Mouse (Mus musculus) adrenal gland, adult 18-20 months (tissue): ENCODE data around the gene Smndc1. TPM values are rescaled to one million over a fixed set of nuclear protein-coding genes. Genes with fewer than 3 reads are reported as not detected.

ENCODE experiments used
- DNase-seq, 2 experiments: peaks; one replicate each; pipeline ENCODE4 v3.0.0; 2021 to 2022; ENCODE audit warnings: low spot score in 2 of 2
- long read RNA-seq, 2 experiments: library from polyadenylated mRNA; stranded (forward); transcript quantifications; one replicate each; pipeline ENCODE4 v2.0.0; 2021
- total RNA-seq, 2 experiments: library from RNA; stranded (reverse); gene quantifications; 1 replicate in 1 of 2; 2 replicates in 1 of 2; pipeline ENCODE4 v1.2.3; 2021

Smndc1 gene
- 10 to 100 TPM; 41.5 to 44.2 TPM for total RNA-seq
- long read RNA-seq, experiment 1, transcript Smndc1-201 (6 exons, 1,948 nt) = major isoform, 8 of 10 reads
- long read RNA-seq, experiment 1, partial matches to known transcripts = 2 of 10 reads
- long read RNA-seq, experiment 1, other reads (novel, unspliced or antisense) = 0 of 10 reads
- long read RNA-seq, experiment 2, transcript Smndc1-201 (6 exons, 1,948 nt) = major isoform, 13 of 21 reads
- long read RNA-seq, experiment 2, partial matches to known transcripts = 5 of 21 reads
- long read RNA-seq, experiment 2, other reads (novel, unspliced or antisense) = 2 of 21 reads

- DNase-seq = peak; percentile 97
Observed at GRCm38 (mm10) chr19:53390495-53391007, at the start of gene Smndc1. Gene Smndc1, minus strand, starts transcription at chr19:53390578.

- DNase-seq = no peak
Observed at GRCm38 (mm10) chr19:53439340-53439739, 49.0 kb upstream of the Smndc1 start.

- no peak for DNase-seq
Observed at GRCm38 (mm10) chr19:53437991-53438390, 47.6 kb upstream of the Smndc1 start.

GRCm38 (mm10) chr19:53437311-53437958 is 47.1 kb upstream of the Smndc1 start:
- DNase-seq = peak; percentile 70 to 78

GRCm38 (mm10) chr19:53433949-53434689 is 43.7 kb upstream of the Smndc1 start:
- DNase-seq = peak in 1 of 2 experiments; percentile 43

- DNase-seq = no peak
Observed at GRCm38 (mm10) chr19:53431003-53431402, 40.6 kb upstream of the Smndc1 start.

- DNase-seq = no peak
Observed at GRCm38 (mm10) chr19:53430356-53430755, 40.0 kb upstream of the Smndc1 start.

- DNase-seq = no peak
Observed at GRCm38 (mm10) chr19:53427817-53428216, 37.4 kb upstream of the Smndc1 start.

GRCm38 (mm10) chr19:53427346-53427745 is 37.0 kb upstream of the Smndc1 start:
- DNase-seq = no peak

- no peak for DNase-seq
Observed at GRCm38 (mm10) chr19:53425824-53426223, 35.4 kb upstream of the Smndc1 start.

GRCm38 (mm10) chr19:53424629-53425028 is 34.3 kb upstream of the Smndc1 start:
- DNase-seq = no peak

GRCm38 (mm10) chr19:53423816-53424465 is 33.6 kb upstream of the Smndc1 start:
- no peak for DNase-seq

- no peak for DNase-seq
Observed at GRCm38 (mm10) chr19:53423341-53423753, 33.0 kb upstream of the Smndc1 start.

GRCm38 (mm10) chr19:53422358-53423308 is 32.3 kb upstream of the Smndc1 start:
- DNase-seq = no peak

- no peak for DNase-seq
Observed at GRCm38 (mm10) chr19:53421583-53422188, 31.3 kb upstream of the Smndc1 start.

GRCm38 (mm10) chr19:53420924-53421582 is 30.7 kb upstream of the Smndc1 start:
- DNase-seq = peak in 1 of 2 experiments; percentile 47

- peak; percentile 64 to 65 for DNase-seq
Observed at GRCm38 (mm10) chr19:53419834-53420233, 29.5 kb upstream of the Smndc1 start.

GRCm38 (mm10) chr19:53415198-53415597 is 24.8 kb upstream of the Smndc1 start:
- DNase-seq = no peak

GRCm38 (mm10) chr19:53414650-53415049 is 24.3 kb upstream of the Smndc1 start:
- no peak for DNase-seq
